18 mouse cellular contexts compared by ENCODE assay signal in genomic region chr16:24982828-24983227, GRCm38 (mm10).
DNase-seq lines count a peak whose midpoint lies in the region; ATAC-seq and TF ChIP-seq lines count a peak whose summit lies in the region.
"Had no signal": no experiment of that assay in that cellular context is flagged by ENCODE, and none has a peak within 500 bp of the region (broad histone marks: within the 10 kb centered on the region; RNA-seq: fewer than 3 reads in every experiment).

No protein-coding gene starts in this region.

- H3K9me3 ChIP-seq in forebrain, embryonic 14.5 days (replicated peaks; ENCODE audit: control insufficient read depth, low read length): no peaks in the 10 kb centered on the region
- no peaks in the 10 kb centered on the region for H3K9me3 ChIP-seq in forebrain, embryonic 11.5 days (ENCODE audit: control insufficient read depth, low read length)
- no peaks in the 10 kb centered on the region for H3K9me3 ChIP-seq in lung, embryonic 14.5 days (ENCODE audit: low read depth, low read length)
- H3K9me3 ChIP-seq: embryonic facial prominence, embryonic 12.5 days; heart, embryonic 10.5 days; hindbrain, embryonic 13.5 days had no signal

- no peak for TF ChIP-seq POLR2A in brain, embryonic 14.5 days (IDR thresholded peaks at IDR 0.05; ENCODE audit: borderline replicate concordance, extremely low read depth, insufficient read depth, insufficient read length, poor library complexity, severe bottlenecking)

- H3K27ac ChIP-seq in forebrain, embryonic 14.5 days (ENCODE audit: low read depth, low read length): no peak overlapping the region
- H3K27ac ChIP-seq in forebrain, embryonic 11.5 days (ENCODE audit: low read depth, low read length): no peak overlapping the region
- no peak overlapping the region for H3K27ac ChIP-seq in lung, embryonic 14.5 days (ENCODE audit: low read depth)
- H3K27ac ChIP-seq: embryonic facial prominence, embryonic 12.5 days; heart, embryonic 10.5 days; hindbrain, embryonic 13.5 days; hindbrain, postnatal 0 days had no signal

- peak; percentile 62 for DNase-seq in forebrain, embryonic 14.5 days (ENCODE audit: low spot score)
- no peak for DNase-seq in forebrain, embryonic 11.5 days (ENCODE audit: low spot score)
- DNase-seq in lung, embryonic 14.5 days: peak; percentile 51
- DNase-seq in lung, postnatal 14 days: no peak
- DNase-seq in brain, embryonic 14.5 days (ENCODE audit: low read depth): peak; percentile 74
- peak; percentile 24 for DNase-seq in retina, embryonic 14.5 days (ENCODE audit: low spot score)
- no peak for DNase-seq in heart, postnatal 36 days
- DNase-seq: adrenal gland, postnatal 10 days; cerebellum, adult 11-12 months; cerebellum, adult 9-10 months; cerebellum, postnatal 25 days; gastrocnemius, postnatal 36 days; heart, adult 18-20 months; heart, postnatal 10 days had no signal

- no peak overlapping the region for H3K4me2 ChIP-seq in forebrain, embryonic 14.5 days (ENCODE audit: low read length)
- H3K4me2 ChIP-seq in forebrain, embryonic 11.5 days (ENCODE audit: low read depth, low read length, severe bottlenecking): no peak overlapping the region
- no peak overlapping the region for H3K4me2 ChIP-seq in lung, embryonic 14.5 days
- H3K4me2 ChIP-seq: embryonic facial prominence, embryonic 12.5 days; hindbrain, embryonic 13.5 days had no signal

- TF ChIP-seq CTCF in lung, embryonic 14.5 days (IDR thresholded peaks at IDR 0.05; ENCODE audit: low read depth): no peak
- TF ChIP-seq CTCF in brain, embryonic 14.5 days (IDR thresholded peaks at IDR 0.05; ENCODE audit: borderline replicate concordance, extremely low read depth, insufficient read depth, insufficient read length): no peak

- H3K27me3 ChIP-seq in forebrain, embryonic 14.5 days (replicated peaks; ENCODE audit: control insufficient read depth, insufficient read depth, low read length): no peaks in the 10 kb centered on the region
- no peaks in the 10 kb centered on the region for H3K27me3 ChIP-seq in forebrain, embryonic 11.5 days (ENCODE audit: control insufficient read depth, insufficient read depth, low read length)
- H3K27me3 ChIP-seq in lung, embryonic 14.5 days (ENCODE audit: insufficient read depth, low read length): no peaks in the 10 kb centered on the region
- H3K27me3 ChIP-seq: embryonic facial prominence, embryonic 12.5 days; hindbrain, embryonic 13.5 days had no signal

- peak; percentile 67; the same call in 1 of the 2 replicates for ATAC-seq in forebrain, embryonic 14.5 days
- no peak for ATAC-seq in forebrain, embryonic 11.5 days (replicated peaks; ENCODE audit: low FRiP score)
- no peak for ATAC-seq in lung, embryonic 14.5 days (ENCODE audit: insufficient read depth)
- ATAC-seq: hindbrain, postnatal 0 days had no signal

- WGBS in forebrain, embryonic 14.5 days: 68% methylated on average over 4 of the region's 4 CpGs
- WGBS in forebrain, embryonic 11.5 days: 85% methylated on average over 4 of the region's 4 CpGs
- 47% methylated on average over 4 of the region's 4 CpGs for WGBS in lung, embryonic 14.5 days

- no peak overlapping the region for H3K4me3 ChIP-seq in forebrain, embryonic 14.5 days (ENCODE audit: low read depth, low read length)
- no peak overlapping the region for H3K4me3 ChIP-seq in forebrain, embryonic 11.5 days (ENCODE audit: low read depth, low read length)
- H3K4me3 ChIP-seq in lung, embryonic 14.5 days (ENCODE audit: low read depth, low read length): no peak overlapping the region
- H3K4me3 ChIP-seq: embryonic facial prominence, embryonic 12.5 days; heart, embryonic 10.5 days; hindbrain, embryonic 13.5 days had no signal

- intact Hi-C loops in heart, postnatal 36 days (cut with DNase I): no loop called here

- no peaks in the 10 kb centered on the region for H3K36me3 ChIP-seq in forebrain, embryonic 14.5 days (ENCODE audit: control insufficient read depth, insufficient read depth, low read length)
- no peaks in the 10 kb centered on the region for H3K36me3 ChIP-seq in forebrain, embryonic 11.5 days (ENCODE audit: control insufficient read depth, insufficient read depth, low read length)
- H3K36me3 ChIP-seq in lung, embryonic 14.5 days (ENCODE audit: insufficient read depth): peaks cover 16% of the 10 kb centered on the region; the same call in 1 of the 2 replicates
- H3K36me3 ChIP-seq: hindbrain, embryonic 13.5 days had no signal

- H3K9ac ChIP-seq in forebrain, embryonic 14.5 days (ENCODE audit: low read length): no peak overlapping the region
- H3K9ac ChIP-seq in forebrain, embryonic 11.5 days (ENCODE audit: low read length): no peak overlapping the region
- no peak overlapping the region for H3K9ac ChIP-seq in lung, embryonic 14.5 days
- H3K9ac ChIP-seq: embryonic facial prominence, embryonic 12.5 days; hindbrain, embryonic 13.5 days had no signal

- peaks cover 3% of the 10 kb centered on the region; the same call in 1 of the 2 replicates for H3K4me1 ChIP-seq in forebrain, embryonic 14.5 days (ENCODE audit: control insufficient read depth, insufficient read depth, low read length)
- H3K4me1 ChIP-seq in forebrain, embryonic 11.5 days (replicated peaks; ENCODE audit: control insufficient read depth, insufficient read depth, low read length): no peaks in the 10 kb centered on the region
- no peaks in the 10 kb centered on the region for H3K4me1 ChIP-seq in lung, embryonic 14.5 days (ENCODE audit: insufficient read depth)
- H3K4me1 ChIP-seq: embryonic facial prominence, embryonic 12.5 days; hindbrain, embryonic 13.5 days had no signal

Comparison
In these comparisons a context has a peak if more than half of its experiments do, and no peak if none do; other contexts are left out.
1. DNase-seq: peak in forebrain, embryonic 14.5 days (single experiment), lung, embryonic 14.5 days (single experiment), brain, embryonic 14.5 days (single experiment) and retina, embryonic 14.5 days (single experiment); none in forebrain, embryonic 11.5 days (single experiment), lung, postnatal 14 days (single experiment) and heart, postnatal 36 days (0 of 2).